Mouse (Mus musculus) left cerebral cortex, adult 2 months (tissue): ENCODE measurements at regions not wholly inside any gene's neighbourhood (a gene's known extent, or its start where the extent isn't known, plus 50 kb on each side); places are given as distances from the start of the nearest gene placed in this dataset.
A peak's percentile ranks its signal among the peaks of the same experiment; 100 is the strongest.

Experiments
- DNase-seq, 2 experiments: peaks; one replicate each; pipeline ENCODE4 v3.0.0; 2021 to 2022; ENCODE audit warnings: low spot score in 2 of 2, mixed read lengths in 1 of 2; ENCODE audit errors: extremely low spot score in 1 of 2
- H3K27ac ChIP-seq: fragments of 200-600 bp; 2 replicates; pipeline ENCODE4 v1.8.1; 2022
- H3K4me3 ChIP-seq: fragments of 200-600 bp; 2 replicates; pipeline ENCODE4 v1.8.1; 2022
- CTCF ChIP-seq: fragments of 200-600 bp; IDR thresholded peaks from 2 replicates; pipeline ENCODE4 v1.8.1; 2022; ENCODE audit warnings: antibody characterized with exemption, mild to moderate bottlenecking, moderate library complexity
- intact Hi-C: fragments of 180-260 bp; cut with DNase I; formaldehyde crosslinking; loops from one replicate; pipeline ENCODE4 v1.15.1; 2025

GRCm38 (mm10) chr1:119124063-119124462, 70.6 kb upstream of the Gli2 start:
- TF ChIP-seq CTCF = no peak
- H3K4me3 ChIP-seq = no peak overlapping the region

GRCm38 (mm10) chr1:119123402-119123801, 70.0 kb upstream of the Gli2 start:
- intact Hi-C loops = no loop called here
- Histone ChIP-seq H3K4me3 (no peak overlapping the region), H3K27ac (no peak overlapping the region)
- TF ChIP-seq CTCF = no peak
- DNase-seq = no peak

More at GRCm38 (mm10) chr1:119124063-119124462, 70.6 kb upstream of the Gli2 start:
- no peak overlapping the region for H3K27ac ChIP-seq
- no peak for DNase-seq
- intact Hi-C loops = no loop called here

- intact Hi-C loops = no loop called here
- no peak for DNase-seq
- Histone ChIP-seq H3K27ac (no peak overlapping the region), H3K4me3 (no peak overlapping the region)
- no peak for TF ChIP-seq CTCF
Observed at GRCm38 (mm10) chr1:119122975-119123374, 69.6 kb upstream of the Gli2 start.

- DNase-seq = no peak
- H3K27ac ChIP-seq = no peak overlapping the region
- no peak overlapping the region for H3K4me3 ChIP-seq
- intact Hi-C loops = no loop called here
- TF ChIP-seq CTCF = peak; percentile 12
Observed at GRCm38 (mm10) chr1:119119863-119120569, 66.6 kb upstream of the Gli2 start.

GRCm38 (mm10) chr1:119115106-119115674, 61.8 kb upstream of the Gli2 start:
- DNase-seq = no peak
- intact Hi-C loops = no loop called here
- H3K27ac ChIP-seq = no peak overlapping the region
- no peak for TF ChIP-seq CTCF
- H3K4me3 ChIP-seq = no peak overlapping the region

- intact Hi-C loops = no loop called here
- DNase-seq = no peak
- Histone ChIP-seq H3K4me3 (no peak overlapping the region), H3K27ac (no peak overlapping the region)
- TF ChIP-seq CTCF = no peak
Observed at GRCm38 (mm10) chr1:119108578-119108977, 55.2 kb upstream of the Gli2 start.

GRCm38 (mm10) chr1:119106246-119106975, 53.0 kb upstream of the Gli2 start:
- DNase-seq = no peak
- intact Hi-C loops = no loop called here
- H3K4me3 ChIP-seq = no peak overlapping the region
- H3K27ac ChIP-seq = no peak overlapping the region
- TF ChIP-seq CTCF = no peak
